Mouse (Mus musculus) limb, embryonic 14.5 days (tissue): ENCODE data around the gene Siglece. TPM values are rescaled to one million over a fixed set of nuclear protein-coding genes. Genes with fewer than 3 reads are reported as not detected.
"Not testable (repeated sequence)": the region's sequence is repeated elsewhere in the genome, so short reads cannot be mapped to it uniquely, and the experiment has no call there.

Experiments used
- ATAC-seq: fragments of 200-750 bp; cut with Nextera tagmentation; 2 replicates; pipeline ENCODE4 v1.8.0; 2017; ENCODE audit warnings: low read depth, moderate number of reproducible peaks, moderate TSS enrichment; ENCODE audit not compliant: low FRiP score
- DNase-seq: peaks from one replicate; pipeline ENCODE4 v3.0.0-alpha.2; 2015; ENCODE audit warnings: low spot score
- H3K27ac ChIP-seq: fragments of 300-500 bp; sonication (generic); replicated peaks from 2 replicates; pipeline ENCODE4 v1.5.1; 2014; ENCODE audit warnings: low read depth, mild to moderate bottlenecking, low read length, moderate library complexity, mixed read lengths
- H3K27me3 ChIP-seq: fragments of 300-500 bp; sonication (generic); 2 replicates; pipeline ENCODE4 v1.6.1; 2014; ENCODE audit warnings: low read length, mixed read lengths; ENCODE audit not compliant: control insufficient read depth, insufficient read depth
- H3K36me3 ChIP-seq: fragments of 300-500 bp; sonication (generic); 2 replicates; pipeline ENCODE4 v1.6.1; 2014; ENCODE audit warnings: mild to moderate bottlenecking, low read length, moderate library complexity, mixed read lengths; ENCODE audit not compliant: control insufficient read depth, insufficient read depth
- H3K4me1 ChIP-seq: fragments of 300-500 bp; sonication (generic); 2 replicates; pipeline ENCODE4 v1.6.1; 2014; ENCODE audit warnings: antibody characterized with exemption, low read length, mixed read lengths; ENCODE audit not compliant: control insufficient read depth, insufficient read depth
- H3K4me2 ChIP-seq: fragments of 300-500 bp; sonication (generic); replicated peaks from 2 replicates; pipeline ENCODE4 v1.6.1; 2014; ENCODE audit warnings: low read depth, mild to moderate bottlenecking, low read length, moderate library complexity; ENCODE audit not compliant: severe bottlenecking
- H3K4me3 ChIP-seq: fragments of 300-500 bp; sonication (generic); replicated peaks from 2 replicates; pipeline ENCODE4 v1.5.1; 2014; ENCODE audit warnings: low read length
- H3K9ac ChIP-seq: fragments of 300-500 bp; sonication (generic); 2 replicates; pipeline ENCODE4 v1.6.1; 2014; ENCODE audit warnings: mild to moderate bottlenecking, low read depth, low read length, moderate library complexity; ENCODE audit not compliant: severe bottlenecking
- H3K9me3 ChIP-seq: fragments of 300-500 bp; sonication (generic); 2 replicates; pipeline ENCODE4 v1.6.1; 2016; ENCODE audit warnings: low read length; ENCODE audit not compliant: control insufficient read depth
- POLR2A ChIP-seq: fragments of 200-500 bp; IDR thresholded peaks from 2 replicates; pipeline ENCODE4 v1.8.0; 2012; ENCODE audit warnings: inconsistent platforms, mild to moderate bottlenecking, moderate library complexity, borderline replicate concordance; ENCODE audit not compliant: insufficient read depth, insufficient read length; ENCODE audit errors: extremely low read depth
- WGBS: fragments of 180-500 bp; shearing (Covaris S2); extraction: QIAGEN DNeasy Blood & Tissue Kit; methylation state at CpG from one replicate; pipeline ENCODE4 v1.1.7; 2014; 5-methylcytosine and 5-hydroxymethylcytosine counted together
- polyA plus RNA-seq, 2 experiments: library from polyadenylated mRNA; depleted of rRNA in 1 of 2; stranded (reverse) in 1 of 2; unstranded in 1 of 2; fragments of >200 nt; fragmentation: Nextera tagmentation in 1 of 2; extraction: Ambion mirVana in 1 of 2; gene quantifications; 2 replicates each; pipeline versions ENCODE4 v1.2.1 to v1.2.3; 2012 to 2014

The Siglece gene
- polyA plus RNA-seq, 2 experiments: 0.55 to 0.65 TPM

DNA sequence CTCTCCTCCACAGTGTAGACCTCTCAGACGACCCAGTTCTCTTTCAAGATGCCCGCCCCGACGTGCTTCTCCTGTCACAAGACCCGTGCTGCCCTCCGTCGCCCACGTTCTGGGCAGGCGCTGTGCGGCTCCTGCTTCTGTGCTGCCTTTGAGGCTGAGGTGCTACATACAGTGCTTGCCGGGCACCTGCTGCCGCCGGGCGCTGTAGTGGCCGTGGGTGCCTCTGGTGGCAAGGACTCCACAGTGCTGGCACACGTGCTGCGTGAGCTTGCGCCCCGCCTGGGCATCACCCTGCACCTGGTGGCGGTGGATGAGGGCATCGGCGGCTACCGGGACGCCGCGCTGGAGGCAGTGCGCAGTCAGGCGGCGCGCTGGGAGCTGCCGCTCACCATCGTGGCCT is 15.1 kb upstream of the Siglece start:
- ATAC-seq (no peak), DNase-seq (no peak)
- Histone ChIP-seq H3K4me2 (no peak overlapping the region), H3K27ac (no peak overlapping the region), H3K4me3 (no peak overlapping the region), H3K9me3 (no peaks in the 10 kb centered on the region), H3K9ac (no peak overlapping the region), H3K27me3 (no peaks in the 10 kb centered on the region), H3K4me1 (peaks cover 7% of the 10 kb centered on the region), H3K36me3 (peaks cover 39% of the 10 kb centered on the region)
- WGBS: 94% methylated on average over 32 of the region's 32 CpGs
- no peak for TF ChIP-seq POLR2A

DNA sequence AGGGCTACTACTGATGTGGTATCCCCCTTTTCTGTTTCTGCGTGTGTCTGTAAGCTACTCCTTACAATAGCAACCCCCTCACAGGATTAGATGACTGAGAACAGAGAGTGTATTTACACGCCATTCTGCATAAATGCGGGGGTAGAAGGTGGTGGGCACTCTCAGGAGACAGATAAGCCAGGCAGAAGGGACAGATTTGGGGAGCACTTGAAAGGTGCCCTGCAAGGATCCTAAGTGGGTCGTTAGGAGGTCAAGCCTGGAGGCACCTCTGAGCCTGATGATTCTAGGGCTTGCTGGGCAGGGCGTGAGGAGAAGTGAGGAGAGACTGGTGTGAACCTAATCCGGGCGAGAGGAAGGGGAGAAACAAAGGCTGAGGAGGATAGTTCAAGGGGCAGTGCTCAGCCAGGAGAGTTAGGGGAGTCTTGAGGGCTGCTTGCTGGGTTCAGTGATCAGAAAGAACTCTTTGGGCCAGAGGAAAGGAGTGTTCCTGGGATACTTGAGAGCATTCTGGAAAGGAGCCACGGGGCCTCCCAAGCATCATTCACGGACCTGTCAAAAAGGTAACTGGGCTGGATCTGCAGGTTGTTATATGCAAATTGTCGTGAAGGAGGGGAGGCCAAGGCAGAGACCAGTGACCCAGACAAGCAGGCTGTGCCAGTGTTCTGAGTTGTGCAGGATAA is 12.8 kb upstream of the Siglece start:
- Histone ChIP-seq H3K36me3 (peaks cover 32% of the 10 kb centered on the region), H3K27ac (peak overlapping the region; percentile 20; the same call in 1 of the 2 replicates), H3K9ac (peak overlapping the region; percentile 77), H3K9me3 (no peaks in the 10 kb centered on the region), H3K27me3 (no peaks in the 10 kb centered on the region), H3K4me3 (peak overlapping the region; percentile 71), H3K4me1 (peaks cover 7% of the 10 kb centered on the region), H3K4me2 (peak overlapping the region; percentile 69)
- ATAC-seq (no peak), DNase-seq (peak; percentile 16)
- TF ChIP-seq POLR2A: no peak
- WGBS: 10% methylated on average over 10 of the region's 10 CpGs

DNA sequence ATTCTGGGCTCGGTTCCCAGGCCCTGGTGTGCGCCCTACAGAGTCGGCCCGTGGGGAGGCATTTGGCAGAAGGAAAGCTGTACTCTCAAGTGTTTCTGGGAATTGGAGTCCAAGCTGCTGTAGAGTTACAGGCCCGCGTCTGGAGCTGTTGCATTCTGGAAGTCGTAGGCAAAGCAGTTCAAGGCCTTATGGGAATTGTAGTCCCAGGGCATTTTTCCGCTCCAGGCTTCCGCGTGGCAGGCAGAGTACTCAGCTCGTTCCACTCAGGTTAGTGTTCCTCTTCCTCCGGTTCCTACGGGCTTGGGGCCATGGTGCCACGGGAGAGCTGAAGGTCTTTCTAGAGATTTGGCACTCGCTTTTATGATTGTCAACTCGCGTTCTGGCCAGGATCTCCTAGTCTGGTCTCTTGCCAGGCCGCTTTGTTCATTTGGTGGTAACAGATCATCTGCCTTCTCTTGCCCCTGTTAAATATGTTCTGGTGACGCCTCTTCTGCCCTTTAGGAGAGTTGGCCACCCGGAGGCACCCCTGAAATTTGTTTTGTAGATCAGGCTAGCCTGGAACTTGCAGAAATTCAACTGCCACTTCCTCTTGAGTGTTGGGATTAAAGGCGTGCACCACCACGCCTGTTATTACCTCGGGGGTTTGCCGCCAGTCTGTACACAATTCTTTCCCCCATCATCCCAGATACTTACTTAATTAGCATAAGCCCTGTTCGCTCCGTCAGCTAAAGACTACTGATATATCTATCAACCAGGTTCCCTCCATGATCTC is 12.0 kb upstream of the Siglece start, which contains the start of gene Ctu1:
Ctu1 (plus strand) TSS at position 208 of the 772 bp plus-strand sequence.
- Histone ChIP-seq H3K9me3 (no peaks in the 10 kb centered on the region), H3K4me1 (peaks cover 7% of the 10 kb centered on the region), H3K27ac (peak within 1 kb of the TSS; percentile 58; the same call in 1 of the 2 replicates), H3K4me3 (peak within 1 kb of the TSS; percentile 71), H3K36me3 (peaks cover 25% of the 10 kb centered on the region), H3K27me3 (no peaks in the 10 kb centered on the region), H3K9ac (peak within 1 kb of the TSS; percentile 77), H3K4me2 (peak within 1 kb of the TSS; percentile 69)
- TF ChIP-seq POLR2A: peak; percentile 61; the same call in 1 of the 2 replicates
- peak; percentile 93 for ATAC-seq
- DNase-seq: peak; percentile 97
- 1% methylated on average over 26 of the region's 26 CpGs for WGBS

DNA sequence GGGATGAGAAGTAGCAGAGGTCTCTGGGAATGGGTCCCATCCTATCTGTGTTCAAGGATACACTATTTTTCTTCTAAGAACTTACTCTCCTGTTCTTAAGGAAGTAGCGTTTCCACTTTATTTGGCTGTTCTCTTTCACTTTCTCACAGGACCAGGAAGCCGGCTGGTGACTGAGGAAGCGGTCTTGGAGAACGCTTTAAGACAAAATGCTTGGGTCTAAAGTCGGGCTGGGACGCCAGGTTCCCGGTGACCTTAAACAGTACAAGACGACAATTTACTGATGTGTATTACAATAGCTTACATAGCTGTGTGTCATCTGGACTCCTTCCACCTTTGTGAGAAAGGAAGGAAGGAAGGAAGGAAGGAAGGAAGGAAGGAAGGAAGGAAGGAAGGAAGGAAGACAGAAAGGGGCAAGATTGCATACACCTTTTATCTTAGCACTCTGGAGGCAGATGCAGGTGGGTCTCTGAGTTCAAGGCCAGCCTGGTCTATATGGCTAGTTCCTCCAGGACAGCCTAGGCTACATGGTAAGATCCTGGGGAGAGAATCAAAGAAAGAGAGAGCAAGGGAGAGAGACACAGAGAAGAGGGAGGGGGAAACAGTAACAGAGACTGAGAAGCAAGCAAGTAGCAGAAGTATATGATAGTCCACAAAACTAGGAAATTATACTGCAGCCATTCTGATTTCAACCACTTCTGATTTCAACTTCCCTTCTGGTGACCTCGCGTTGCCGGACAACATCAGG is 11.3 kb upstream of the Siglece start:
- peak; percentile 24 for ATAC-seq
- Histone ChIP-seq H3K36me3 (peaks cover 17% of the 10 kb centered on the region), H3K4me1 (peaks cover 7% of the 10 kb centered on the region), H3K27ac (peak overlapping the region; percentile 58; the same call in 1 of the 2 replicates), H3K4me2 (peak overlapping the region; percentile 69), H3K9me3 (no peaks in the 10 kb centered on the region), H3K4me3 (peak overlapping the region; percentile 71), H3K9ac (peak overlapping the region; percentile 77), H3K27me3 (no peaks in the 10 kb centered on the region)
- WGBS: 68% methylated on average over 11 of the region's 11 CpGs
- no peak for TF ChIP-seq POLR2A
- no peak for DNase-seq

DNA sequence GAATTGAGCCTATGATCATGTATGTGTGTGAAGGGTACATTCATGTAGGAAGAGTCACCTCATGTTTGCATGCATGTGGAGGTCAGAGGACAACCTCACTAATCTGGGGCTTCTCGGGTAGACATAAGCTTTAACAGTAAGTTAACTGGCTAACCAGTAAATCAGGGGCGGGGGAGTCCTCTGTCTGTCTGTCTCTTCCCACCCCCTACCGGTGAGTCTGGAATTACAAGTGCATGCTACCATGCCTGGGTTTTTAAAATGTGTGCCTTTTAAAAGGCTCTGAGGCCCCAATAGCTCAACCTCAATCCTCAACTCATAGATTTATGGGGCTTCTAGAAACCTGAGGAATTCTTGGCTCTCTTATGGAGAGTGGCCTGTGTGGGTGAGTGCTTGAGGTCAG is 8.6 kb upstream of the Siglece start:
- H3K4me3 ChIP-seq: no peak overlapping the region
- H3K27me3 ChIP-seq: no peaks in the 10 kb centered on the region
- whole genome bisulfite sequencing: 19% methylated on average over 3 of the region's 3 CpGs
- no peaks in the 10 kb centered on the region for H3K9me3 ChIP-seq
- no peak overlapping the region for H3K4me2 ChIP-seq
- ATAC-seq: no peak
- no peak for TF ChIP-seq POLR2A
- DNase-seq: no peak
- H3K27ac ChIP-seq: no peak overlapping the region
- no peaks in the 10 kb centered on the region for H3K36me3 ChIP-seq
- H3K4me1 ChIP-seq: peaks cover 7% of the 10 kb centered on the region
- no peak overlapping the region for H3K9ac ChIP-seq

DNA sequence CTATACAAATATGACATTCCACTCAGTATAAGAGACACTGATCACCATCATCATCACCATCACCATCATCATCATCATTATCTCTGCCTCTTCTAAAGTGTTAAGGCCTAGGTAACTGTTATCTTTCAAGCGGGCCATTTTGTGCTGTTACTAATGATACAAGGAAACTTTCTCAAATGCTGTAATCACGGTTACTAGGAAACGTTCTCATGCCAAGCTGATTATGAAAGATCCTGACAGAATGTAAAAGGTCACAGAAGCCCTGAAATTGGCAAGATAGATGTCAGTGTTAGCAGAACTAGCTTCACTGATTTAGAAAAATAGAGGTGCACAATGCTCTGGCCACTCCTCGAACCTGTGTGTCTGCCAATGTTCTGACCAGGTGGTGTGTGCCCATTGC is 7.3 kb upstream of the Siglece start:
- H3K27ac ChIP-seq, H3K4me2 ChIP-seq, H3K27me3 ChIP-seq, H3K36me3 ChIP-seq, DNase-seq, H3K4me1 ChIP-seq, H3K9me3 ChIP-seq, H3K4me3 ChIP-seq, ATAC-seq, H3K9ac ChIP-seq: not testable (repeated sequence)
- WGBS: 88% methylated on average over 4 of the region's 4 CpGs
